Mouse (Mus musculus): ENCODE data around the gene Rit1. TPM values are rescaled to one million over a fixed set of nuclear protein-coding genes. Genes with fewer than 3 reads are reported as not detected.
"Not testable (repeated sequence)": the region's sequence is repeated elsewhere in the genome, so short reads cannot be mapped to it uniquely, and the experiment has no call there.

Rit1 gene
- total and polyA plus RNA-seq, 2 experiments from 2014 or later: 61.2 to 62.3 TPM

DNA sequence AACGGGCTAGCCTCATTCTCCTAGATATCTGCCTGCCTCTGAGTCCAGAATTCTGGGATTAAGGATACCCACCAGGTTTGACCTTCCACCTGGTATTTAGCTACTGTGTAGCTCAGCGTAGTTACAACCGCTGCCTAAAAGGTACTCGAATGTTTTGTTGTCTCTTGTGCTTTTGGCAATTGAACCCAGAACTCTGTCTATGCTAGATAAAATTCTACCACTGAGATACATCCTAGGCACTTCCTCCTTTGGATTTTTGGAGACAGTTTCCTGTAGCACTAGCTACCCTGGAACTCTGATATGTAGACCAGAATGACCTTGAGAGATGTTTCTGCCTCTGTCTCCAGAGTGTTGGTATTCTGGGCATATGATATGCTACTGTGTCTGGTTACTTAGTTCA, 2.9 kb upstream of the Rit1 start:
- H3K9me3 ChIP-seq (ENCODE audit: low read length): no peaks in the 10 kb centered on the region
- H3K4me1 ChIP-seq (ENCODE audit: insufficient read depth): peaks cover 10% of the 10 kb centered on the region; the same call in 1 of the 2 replicates
- ATAC-seq: no peak
- no peak for TF ChIP-seq CTCF (IDR thresholded peaks at IDR 0.05; ENCODE audit: low read depth)
- no peak overlapping the region for H3K9ac ChIP-seq
- no peak overlapping the region for H3K4me2 ChIP-seq (ENCODE audit: low read depth)
- WGBS: 95% methylated on average over 4 of the region's 4 CpGs
- H3K36me3 ChIP-seq (ENCODE audit: insufficient read depth): peaks cover 46% of the 10 kb centered on the region
- DNase-seq: no peak
- no peaks in the 10 kb centered on the region for H3K27me3 ChIP-seq (ENCODE audit: insufficient read depth, low read length)
- no peak overlapping the region for H3K4me3 ChIP-seq (ENCODE audit: low read depth, low read length)
- H3K27ac ChIP-seq (ENCODE audit: low read depth, low read length): no peak overlapping the region

DNA sequence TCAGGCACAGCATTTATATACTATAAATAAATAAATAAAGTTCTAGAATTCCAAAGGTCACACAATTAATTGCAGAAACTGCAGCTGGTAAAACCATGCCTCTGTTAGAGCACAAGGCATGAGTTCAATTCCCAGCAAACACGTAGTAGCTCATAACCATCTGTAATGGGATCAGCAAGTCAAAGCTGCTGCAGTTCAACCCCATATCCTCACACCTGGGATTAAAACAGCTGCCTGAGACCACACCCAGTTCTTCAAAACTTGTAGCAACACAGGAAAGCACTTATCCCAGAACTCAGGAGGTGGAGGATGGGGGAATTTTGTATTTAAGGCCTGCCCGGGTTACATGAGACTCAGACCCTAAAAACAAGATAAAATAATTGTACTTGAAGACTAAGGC, 1.9 kb upstream of the Rit1 start:
- no peaks in the 10 kb centered on the region for H3K27me3 ChIP-seq (ENCODE audit: insufficient read depth, low read length)
- ATAC-seq (no peak), DNase-seq (no peak)
- no peak overlapping the region for H3K27ac ChIP-seq (ENCODE audit: low read depth, low read length)
- peaks cover 39% of the 10 kb centered on the region for H3K36me3 ChIP-seq (ENCODE audit: insufficient read depth)
- H3K4me1 ChIP-seq (ENCODE audit: insufficient read depth): peaks cover 10% of the 10 kb centered on the region; the same call in 1 of the 2 replicates
- TF ChIP-seq CTCF (IDR thresholded peaks at IDR 0.05; ENCODE audit: low read depth): no peak
- no peak overlapping the region for H3K4me2 ChIP-seq (ENCODE audit: low read depth)
- H3K9me3 ChIP-seq (ENCODE audit: low read length): no peaks in the 10 kb centered on the region
- H3K9ac ChIP-seq: no peak overlapping the region
- WGBS: 77% methylated on average over 2 of the region's 2 CpGs
- no peak overlapping the region for H3K4me3 ChIP-seq (ENCODE audit: low read depth, low read length)

DNA sequence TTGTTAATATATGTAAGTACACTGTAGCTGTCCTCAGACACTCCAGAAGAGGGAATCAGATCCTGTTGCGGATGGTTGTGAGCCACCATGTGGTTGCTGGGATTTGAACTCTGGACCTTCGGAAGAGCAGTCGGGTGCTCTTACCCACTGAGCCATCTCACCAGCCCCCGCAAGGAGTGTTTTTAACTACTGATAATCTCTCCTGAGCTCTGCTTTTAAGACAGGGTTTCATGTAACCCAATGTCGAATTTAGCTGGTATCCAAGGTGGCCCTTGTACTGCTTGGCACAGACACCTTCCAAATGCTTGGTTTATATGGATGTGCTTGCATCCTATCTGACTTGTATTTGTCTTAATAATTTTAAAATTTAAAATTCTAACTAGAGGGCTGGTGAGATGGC, 922 bp upstream of the Rit1 start:
- not testable (repeated sequence) for H3K4me3 ChIP-seq (ENCODE audit: low read depth, low read length); H3K4me1 ChIP-seq (ENCODE audit: insufficient read depth); H3K27ac ChIP-seq (ENCODE audit: low read depth, low read length); ATAC-seq; H3K9me3 ChIP-seq (ENCODE audit: low read length); H3K4me2 ChIP-seq (ENCODE audit: low read depth); H3K9ac ChIP-seq; H3K27me3 ChIP-seq (ENCODE audit: insufficient read depth, low read length); DNase-seq
- 95% methylated on average over 5 of the region's 5 CpGs for WGBS
- peaks cover 34% of the 10 kb centered on the region for H3K36me3 ChIP-seq (ENCODE audit: insufficient read depth)

DNA sequence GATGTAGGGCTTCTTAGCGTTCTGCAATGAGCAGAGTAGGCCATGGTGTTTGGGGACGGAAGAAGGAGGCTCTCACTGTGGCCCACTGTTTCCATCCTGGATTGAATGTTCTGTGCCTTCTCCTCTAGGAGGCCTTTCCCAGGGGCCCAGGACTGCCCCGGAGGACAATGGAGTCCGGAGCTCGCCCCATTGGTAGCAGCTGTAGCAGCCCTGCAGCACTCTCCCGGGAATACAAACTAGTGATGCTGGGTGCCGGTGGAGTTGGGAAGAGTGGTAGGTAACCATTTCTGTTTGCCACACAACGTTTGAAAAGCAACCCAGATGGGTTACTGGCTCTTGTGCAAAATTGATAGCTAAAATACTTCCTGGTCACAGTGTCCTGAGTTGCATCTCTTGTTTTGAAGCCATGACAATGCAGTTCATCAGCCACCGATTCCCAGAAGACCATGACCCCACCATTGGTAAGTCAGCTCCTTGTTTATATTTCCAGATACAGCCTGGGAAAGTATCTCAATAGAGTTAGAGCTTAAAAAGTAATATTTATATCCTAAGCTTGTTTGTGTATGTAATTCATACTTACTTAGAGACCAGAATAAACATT, 660 bp downstream of the Rit1 start:
- DNase-seq: no peak
- TF ChIP-seq CTCF (IDR thresholded peaks at IDR 0.05; ENCODE audit: low read depth): no peak
- Histone ChIP-seq H3K9ac (peak overlapping the region; percentile 55), H3K4me2 (ENCODE audit: low read depth) (peak overlapping the region; percentile 77), H3K4me3 (ENCODE audit: low read depth, low read length) (peak overlapping the region; percentile 68), H3K27ac (ENCODE audit: low read depth, low read length) (no peak overlapping the region), H3K4me1 (ENCODE audit: insufficient read depth) (peaks cover 10% of the 10 kb centered on the region; the same call in 1 of the 2 replicates), H3K27me3 (ENCODE audit: insufficient read depth, low read length) (no peaks in the 10 kb centered on the region), H3K9me3 (ENCODE audit: low read length) (no peaks in the 10 kb centered on the region), H3K36me3 (ENCODE audit: insufficient read depth) (peaks cover 27% of the 10 kb centered on the region)
- ATAC-seq: peak; percentile 57
- WGBS: 4% methylated on average over 9 of the region's 9 CpGs

DNA sequence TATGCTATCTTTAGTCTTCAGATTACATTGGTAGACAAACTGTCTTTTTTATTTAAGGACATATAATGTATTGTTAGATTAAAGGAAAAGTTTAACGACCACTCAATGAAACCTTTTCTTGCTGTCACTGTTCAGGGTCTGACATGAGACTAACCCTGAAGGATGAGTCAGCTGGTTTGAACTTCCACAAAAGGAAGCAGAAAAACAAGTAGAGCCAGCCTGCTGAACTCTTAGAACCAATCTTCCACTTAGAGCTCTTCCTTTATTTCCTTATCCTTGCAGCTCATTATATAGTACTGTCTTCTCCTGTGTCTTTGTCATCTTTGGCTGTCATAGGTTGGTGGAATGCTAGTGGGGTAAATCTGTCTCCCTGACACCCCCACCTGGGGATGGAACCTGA, 1.2 kb downstream of the Rit1 start:
- WGBS: 52% methylated on average over 1 of the region's 1 CpGs
- Histone ChIP-seq H3K9ac (no peak overlapping the region), H3K9me3 (ENCODE audit: low read length) (no peaks in the 10 kb centered on the region), H3K4me3 (ENCODE audit: low read depth, low read length) (peak overlapping the region; percentile 68), H3K4me2 (ENCODE audit: low read depth) (peak overlapping the region; percentile 77), H3K4me1 (ENCODE audit: insufficient read depth) (peaks cover 10% of the 10 kb centered on the region; the same call in 1 of the 2 replicates), H3K36me3 (ENCODE audit: insufficient read depth) (peaks cover 24% of the 10 kb centered on the region), H3K27me3 (ENCODE audit: insufficient read depth, low read length) (no peaks in the 10 kb centered on the region), H3K27ac (ENCODE audit: low read depth, low read length) (no peak overlapping the region)
- no peak for TF ChIP-seq CTCF (IDR thresholded peaks at IDR 0.05; ENCODE audit: low read depth)
- DNase-seq (no peak), ATAC-seq (no peak)

DNA sequence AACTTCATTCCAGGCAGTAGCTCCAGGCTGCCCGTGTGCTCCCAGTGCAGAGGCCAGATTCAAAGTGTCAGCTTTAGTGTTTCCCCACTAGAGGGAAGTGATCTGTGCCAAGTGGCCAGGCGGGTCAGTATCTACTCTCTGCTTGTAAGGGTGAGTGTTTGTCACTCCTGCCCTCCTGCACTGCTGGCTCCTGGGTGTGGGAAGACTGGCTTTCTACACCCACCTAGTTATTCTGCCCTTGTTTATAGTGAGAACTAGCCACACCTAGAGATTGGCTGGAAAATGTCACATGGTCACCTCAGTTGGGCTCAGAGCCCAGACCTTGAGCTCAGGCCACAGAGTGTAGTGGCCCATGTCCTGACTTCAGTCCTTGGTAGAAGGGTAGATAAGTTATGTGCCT, 2.5 kb downstream of the Rit1 start:
- Histone ChIP-seq H3K4me3 (ENCODE audit: low read depth, low read length) (no peak overlapping the region), H3K9ac (no peak overlapping the region), H3K9me3 (ENCODE audit: low read length) (no peaks in the 10 kb centered on the region), H3K4me2 (ENCODE audit: low read depth) (no peak overlapping the region), H3K36me3 (ENCODE audit: insufficient read depth) (peaks cover 18% of the 10 kb centered on the region), H3K27ac (ENCODE audit: low read depth, low read length) (no peak overlapping the region), H3K27me3 (ENCODE audit: insufficient read depth, low read length) (no peaks in the 10 kb centered on the region), H3K4me1 (ENCODE audit: insufficient read depth) (peaks cover 10% of the 10 kb centered on the region; the same call in 1 of the 2 replicates)
- ATAC-seq (no peak), DNase-seq (no peak)
- 65% methylated on average over 2 of the region's 2 CpGs for WGBS
- no peak for TF ChIP-seq CTCF (IDR thresholded peaks at IDR 0.05; ENCODE audit: low read depth)

DNA sequence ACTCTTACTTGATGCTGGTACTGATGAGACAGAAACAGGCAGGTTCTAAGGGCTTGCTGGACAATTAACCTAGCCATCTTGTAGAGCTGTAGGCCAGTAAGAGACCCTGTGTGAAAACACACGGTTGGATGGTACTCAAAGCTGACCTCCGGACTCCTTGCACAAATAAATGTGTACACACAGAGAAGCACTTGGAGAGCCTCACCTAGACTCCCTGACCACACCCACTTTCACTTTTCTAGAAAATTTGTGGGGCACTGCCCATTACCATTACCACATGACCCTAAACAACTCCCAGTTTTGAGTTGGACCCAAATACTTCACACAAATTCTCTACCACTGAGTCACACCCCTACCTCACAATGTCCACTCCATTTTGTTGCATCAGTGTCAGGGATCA, 19.9 kb downstream of the Rit1 start:
- TF ChIP-seq CTCF (IDR thresholded peaks at IDR 0.05; ENCODE audit: low read depth): no peak
- WGBS: 95% methylated on average over 2 of the region's 2 CpGs
- ATAC-seq: no peak

More for the DNA sequence above, 19.9 kb downstream of the Rit1 start:
- Histone ChIP-seq H3K9ac (no peak overlapping the region), H3K27me3 (ENCODE audit: insufficient read depth, low read length) (no peaks in the 10 kb centered on the region), H3K4me2 (ENCODE audit: low read depth) (no peak overlapping the region), H3K36me3 (ENCODE audit: insufficient read depth) (peaks cover 9% of the 10 kb centered on the region; the same call in 1 of the 2 replicates), H3K4me1 (ENCODE audit: insufficient read depth) (no peaks in the 10 kb centered on the region), H3K27ac (ENCODE audit: low read depth, low read length) (no peak overlapping the region), H3K4me3 (ENCODE audit: low read depth, low read length) (no peak overlapping the region), H3K9me3 (ENCODE audit: low read length) (no peaks in the 10 kb centered on the region)
- DNase-seq: no peak
